Mouse (Mus musculus) spleen, adult 18-20 months (tissue): Measurements from ENCODE around the gene Mrpl54.

Experiments
- DNase-seq, 2 experiments: peaks; one replicate each; pipeline ENCODE4 v3.0.0; 2022; ENCODE audit warnings: mixed read lengths in 2 of 2

The Mrpl54 gene

GRCm38 (mm10) chr10:81266211-81267105 lies at the start of gene Mrpl54, which contains the start of gene Apba3:
Gene Mrpl54, minus strand, starts transcription at chr10:81266934.
Gene Apba3, plus strand, starts transcription at chr10:81266960.
- peak; percentile 94 to 95 for DNase-seq

GRCm38 (mm10) chr10:81315587-81315986 lies 48.9 kb upstream of the Mrpl54 start:
- no peak for DNase-seq

- DNase-seq: no peak
Measured at GRCm38 (mm10) chr10:81314201-81314600, 47.5 kb upstream of the Mrpl54 start.

- no peak for DNase-seq
Measured at GRCm38 (mm10) chr10:81313581-81313980, 46.8 kb upstream of the Mrpl54 start.

GRCm38 (mm10) chr10:81309571-81309970 lies 42.8 kb upstream of the Mrpl54 start:
- no peak for DNase-seq

- no peak for DNase-seq
Measured at GRCm38 (mm10) chr10:81306837-81307682, 40.3 kb upstream of the Mrpl54 start.

GRCm38 (mm10) chr10:81306173-81306668 lies 39.5 kb upstream of the Mrpl54 start:
- DNase-seq: no peak

- DNase-seq: no peak
Measured at GRCm38 (mm10) chr10:81305663-81306062, 38.9 kb upstream of the Mrpl54 start.

- DNase-seq: peak in 1 of 2 experiments; percentile 65
Measured at GRCm38 (mm10) chr10:81304597-81305238, 38.0 kb upstream of the Mrpl54 start.

- peak in 1 of 2 experiments; percentile 55 for DNase-seq
Measured at GRCm38 (mm10) chr10:81303761-81304160, 37.0 kb upstream of the Mrpl54 start.

- DNase-seq: no peak
Measured at GRCm38 (mm10) chr10:81303258-81303657, 36.5 kb upstream of the Mrpl54 start.

GRCm38 (mm10) chr10:81302781-81303218 lies 36.1 kb upstream of the Mrpl54 start:
- DNase-seq: no peak

GRCm38 (mm10) chr10:81302288-81302687 lies 35.6 kb upstream of the Mrpl54 start:
- DNase-seq: no peak

GRCm38 (mm10) chr10:81301321-81301720 lies 34.6 kb upstream of the Mrpl54 start:
- DNase-seq: no peak

GRCm38 (mm10) chr10:81300352-81300907 lies 33.7 kb upstream of the Mrpl54 start:
- DNase-seq: no peak

- no peak for DNase-seq
Measured at GRCm38 (mm10) chr10:81299585-81300351, 33.0 kb upstream of the Mrpl54 start.

GRCm38 (mm10) chr10:81298369-81299100 lies 31.8 kb upstream of the Mrpl54 start:
- DNase-seq: peak; percentile 58 to 70

GRCm38 (mm10) chr10:81297845-81298244 lies 31.1 kb upstream of the Mrpl54 start:
- peak; percentile 60 to 66 for DNase-seq

GRCm38 (mm10) chr10:81297246-81297645 lies 30.5 kb upstream of the Mrpl54 start:
- no peak for DNase-seq

GRCm38 (mm10) chr10:81295185-81295584 lies 28.5 kb upstream of the Mrpl54 start:
- no peak for DNase-seq

GRCm38 (mm10) chr10:81294442-81294841 lies 27.7 kb upstream of the Mrpl54 start:
- no peak for DNase-seq
